ENCODE assay signal across 13 mouse cellular contexts in genomic region chr12:70556820-70557219, GRCm38 (mm10).
DNase-seq lines count a peak whose midpoint lies in the region; ATAC-seq and TF ChIP-seq lines count a peak whose summit lies in the region.
"Had no signal": no experiment of that assay in that cellular context is flagged by ENCODE, and none has a peak within 500 bp of the region (broad histone marks: within the 10 kb centered on the region; RNA-seq: fewer than 3 reads in every experiment).

No protein-coding gene starts in this region.

- H3K27ac ChIP-seq in cerebellum, adult 2 months (ENCODE audit: insufficient read depth, low read length), result no peak overlapping the region
- peak overlapping the region; percentile 70 for H3K27ac ChIP-seq in heart, embryonic 13.5 days (replicated peaks)
- H3K27ac ChIP-seq: kidney, postnatal 0 days; liver, embryonic 13.5 days had no signal

- no peak for TF ChIP-seq CTCF in cerebellum, adult 2 months (IDR thresholded peaks at IDR 0.05; ENCODE audit: borderline replicate concordance, insufficient read depth, low read depth, low read length)

- H3K4me3 ChIP-seq in cerebellum, adult 2 months (replicated peaks; ENCODE audit: insufficient read depth, low read depth, low read length), result no peak overlapping the region
- H3K4me3 ChIP-seq in heart, embryonic 13.5 days, result no peak overlapping the region
- H3K4me3 ChIP-seq: liver, embryonic 13.5 days had no signal

- no peak for TF ChIP-seq POLR2A in cerebellum, adult 2 months (IDR thresholded peaks at IDR 0.05; ENCODE audit: borderline replicate concordance, insufficient read depth, low read length)

- no peaks in the 10 kb centered on the region for H3K9me3 ChIP-seq in heart, embryonic 13.5 days
- H3K9me3 ChIP-seq: G1E; liver, embryonic 13.5 days had no signal

- peak overlapping the region; percentile 29 for H3K4me2 ChIP-seq in heart, embryonic 13.5 days
- H3K4me2 ChIP-seq: liver, embryonic 13.5 days had no signal

- peak; percentile 32 to 52 for DNase-seq in cerebellum, adult 2 months
- no peak for DNase-seq in cerebellum, adult 11 months
- no peak for DNase-seq in heart, postnatal 36 days
- peak; percentile 60 for DNase-seq in retina, postnatal 1 day
- DNase-seq in retina, embryonic 14.5 days (ENCODE audit: low spot score), result no peak
- DNase-seq in ovary, postnatal 10 days (ENCODE audit: low spot score), result no peak
- DNase-seq in gastrocnemius, adult 18-20 months (ENCODE audit: low spot score), result no peak
- DNase-seq: layer of hippocampus, adult 9-11 months; liver, embryonic 13.5 days had no signal

- WGBS in cerebellum, adult 2 months, result 44% methylated on average over 6 of the region's 6 CpGs
- WGBS in heart, embryonic 13.5 days, result 23% methylated on average over 6 of the region's 6 CpGs

- no peaks in the 10 kb centered on the region for H3K27me3 ChIP-seq in cerebellum, adult 2 months (ENCODE audit: control insufficient read depth, insufficient read depth, low read length)
- no peaks in the 10 kb centered on the region for H3K27me3 ChIP-seq in heart, embryonic 13.5 days (replicated peaks)
- H3K27me3 ChIP-seq: liver, embryonic 13.5 days had no signal

- H3K4me1 ChIP-seq in cerebellum, adult 2 months (ENCODE audit: control insufficient read depth, insufficient read depth, low read length), result peaks cover 3% of the 10 kb centered on the region; the same call in 1 of the 2 replicates
- H3K4me1 ChIP-seq in heart, embryonic 13.5 days, result peaks cover 29% of the 10 kb centered on the region
- H3K4me1 ChIP-seq: liver, embryonic 13.5 days had no signal

- ATAC-seq in heart, embryonic 13.5 days (ENCODE audit: extremely low read depth, insufficient number of reproducible peaks, low FRiP score, low TSS enrichment), result no peak
- ATAC-seq: activated CD4-positive, CD25-positive, alpha-beta regulatory T cell, adult 4 months had no signal

- intact Hi-C loops in heart, postnatal 36 days (cut with DNase I), result loop anchor here (5.0 kb wide), 1 partner anchor 95 kb away; no protein-coding TSS in a partner anchor

- H3K36me3 ChIP-seq in heart, embryonic 13.5 days, result no peaks in the 10 kb centered on the region
- H3K36me3 ChIP-seq: G1E; liver, embryonic 13.5 days had no signal

- H3K9ac ChIP-seq in heart, embryonic 13.5 days, result no peak overlapping the region
- H3K9ac ChIP-seq: liver, embryonic 13.5 days had no signal

Comparison
In these comparisons a context has a peak if more than half of its experiments do, and no peak if none do; other contexts are left out.
1. DNase-seq: peak in cerebellum, adult 2 months (2 of 2) and retina, postnatal 1 day (single experiment); none in cerebellum, adult 11 months (single experiment), heart, postnatal 36 days (0 of 2), retina, embryonic 14.5 days (single experiment), ovary, postnatal 10 days (single experiment) and gastrocnemius, adult 18-20 months (single experiment).